Mouse (Mus musculus) heart, adult 2 months (tissue): ENCODE results near the gene Tbcc.

Experiments
- CTCF ChIP-seq: fragments of 200-600 bp; IDR thresholded peaks from 2 replicates; pipeline ENCODE4 v1.8.1; 2022; ENCODE audit warnings: antibody characterized with exemption, mild to moderate bottlenecking, moderate library complexity
- EP300 ChIP-seq: fragments of 200-500 bp; IDR thresholded peaks from 2 replicates; pipeline ENCODE4 v1.6.1; 2011; ENCODE audit warnings: low read depth, low read length, control low read depth; ENCODE audit not compliant: insufficient read depth

DNA sequence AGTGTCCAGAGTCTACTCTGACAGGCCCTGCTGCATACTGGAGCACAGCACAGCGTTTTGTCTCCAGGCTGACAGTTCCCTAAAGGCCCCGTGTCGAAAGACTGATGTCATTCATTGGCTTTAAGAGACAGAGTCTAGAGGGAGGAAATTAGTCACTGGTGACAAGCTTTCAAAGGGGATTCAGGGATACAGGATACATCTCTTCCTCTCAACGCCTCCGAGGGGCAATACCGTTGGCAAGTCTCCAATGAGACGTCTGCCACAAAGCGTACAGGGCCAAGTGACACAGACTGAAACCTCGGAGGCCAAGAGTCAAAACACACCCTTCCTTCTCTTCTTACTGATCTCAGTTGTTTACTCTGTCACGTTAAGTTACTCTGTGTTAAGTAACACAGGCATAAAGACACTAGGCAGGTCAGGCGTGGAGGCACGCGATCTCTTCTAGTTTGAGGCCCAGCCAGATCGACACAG, 10.6 kb upstream of the Tbcc start:
- TF ChIP-seq EP300 (peak; percentile 84), CTCF (no peak)
